Mouse (Mus musculus): ENCODE data around the gene Zfp46. TPM values are rescaled to one million over a fixed set of nuclear protein-coding genes. Genes with fewer than 3 reads are reported as not detected.

Zfp46 gene
- polyA plus RNA-seq, 1 experiment from 2014 or later = 5.5 TPM

GRCm38 (mm10) chr4:136247729-136248463 is 36.6 kb upstream of the Zfp46 start, which contains the start of gene Tcea3:
Gene Tcea3, plus strand, starts transcription at chr4:136247729.
- Histone ChIP-seq H3K4me1 (peaks cover 21% of the 10 kb centered on the region), H3K27ac (no peak within 1 kb of the TSS), H3K9me3 (replicated peaks) (no peaks in the 10 kb centered on the region), H3K9ac (no peak within 1 kb of the TSS), H3K27me3 (replicated peaks) (peaks cover 94% of the 10 kb centered on the region), H3K4me2 (peak within 1 kb of the TSS; percentile 64), H3K36me3 (no peaks in the 10 kb centered on the region), H3K4me3 (peak within 1 kb of the TSS; percentile 49)
- WGBS (ENCODE audit: insufficient replicate concordance) = 2% methylated on average over 46 of the region's 46 CpGs
- peak; percentile 19; the same call in 1 of the 2 replicates for ATAC-seq

- H3K27me3 ChIP-seq (replicated peaks) = peaks cover 90% of the 10 kb centered on the region
- WGBS (ENCODE audit: insufficient replicate concordance) = 2% methylated on average over 37 of the region's 37 CpGs
- H3K4me1 ChIP-seq = peaks cover 21% of the 10 kb centered on the region
- H3K9me3 ChIP-seq (replicated peaks) = no peaks in the 10 kb centered on the region
- ATAC-seq = peak; percentile 31; the same call in 1 of the 2 replicates
- peak overlapping the region; percentile 49 for H3K4me3 ChIP-seq
- H3K4me2 ChIP-seq = peak overlapping the region; percentile 64
- no peak overlapping the region for H3K27ac ChIP-seq
- no peaks in the 10 kb centered on the region for H3K36me3 ChIP-seq
- no peak overlapping the region for H3K9ac ChIP-seq
Observed at GRCm38 (mm10) chr4:136248464-136249331, 35.8 kb upstream of the Zfp46 start.

GRCm38 (mm10) chr4:136249332-136249647 is 35.2 kb upstream of the Zfp46 start:
- WGBS (ENCODE audit: insufficient replicate concordance) = 10% methylated on average over 11 of the region's 11 CpGs
- H3K27ac ChIP-seq = no peak overlapping the region
- no peak overlapping the region for H3K4me3 ChIP-seq
- peak overlapping the region; percentile 64 for H3K4me2 ChIP-seq
- H3K9me3 ChIP-seq (replicated peaks) = no peaks in the 10 kb centered on the region
- H3K36me3 ChIP-seq = no peaks in the 10 kb centered on the region
- H3K4me1 ChIP-seq = peaks cover 21% of the 10 kb centered on the region
- no peak for ATAC-seq
- H3K9ac ChIP-seq = no peak overlapping the region
- H3K27me3 ChIP-seq (replicated peaks) = peaks cover 90% of the 10 kb centered on the region

GRCm38 (mm10) chr4:136249780-136250179 is 34.7 kb upstream of the Zfp46 start:
- Histone ChIP-seq H3K36me3 (no peaks in the 10 kb centered on the region), H3K27me3 (replicated peaks) (peaks cover 87% of the 10 kb centered on the region), H3K4me3 (no peak overlapping the region), H3K27ac (no peak overlapping the region), H3K4me1 (peaks cover 21% of the 10 kb centered on the region), H3K4me2 (no peak overlapping the region; the same call in 1 of the 2 replicates), H3K9me3 (replicated peaks) (no peaks in the 10 kb centered on the region), H3K9ac (no peak overlapping the region)
- ATAC-seq = no peak
- 28% methylated on average over 9 of the region's 9 CpGs for WGBS (ENCODE audit: insufficient replicate concordance)

- H3K4me2 ChIP-seq = no peak overlapping the region
- peaks cover 16% of the 10 kb centered on the region for H3K4me1 ChIP-seq
- WGBS (ENCODE audit: insufficient replicate concordance) = 21% methylated on average over 6 of the region's 6 CpGs
- no peak overlapping the region for H3K4me3 ChIP-seq
- H3K9me3 ChIP-seq (replicated peaks) = no peaks in the 10 kb centered on the region
- no peak overlapping the region for H3K27ac ChIP-seq
- no peak for ATAC-seq
- peaks cover 56% of the 10 kb centered on the region for H3K27me3 ChIP-seq (replicated peaks)
- no peak overlapping the region for H3K9ac ChIP-seq
- H3K36me3 ChIP-seq = no peaks in the 10 kb centered on the region
Observed at GRCm38 (mm10) chr4:136255919-136256318, 28.6 kb upstream of the Zfp46 start.

GRCm38 (mm10) chr4:136256696-136257095 is 27.8 kb upstream of the Zfp46 start:
- H3K9ac ChIP-seq = no peak overlapping the region
- H3K9me3 ChIP-seq (replicated peaks) = no peaks in the 10 kb centered on the region
- no peaks in the 10 kb centered on the region for H3K36me3 ChIP-seq
- 17% methylated on average over 10 of the region's 10 CpGs for WGBS (ENCODE audit: insufficient replicate concordance)
- no peak overlapping the region for H3K4me3 ChIP-seq
- H3K4me1 ChIP-seq = peaks cover 16% of the 10 kb centered on the region
- H3K4me2 ChIP-seq = no peak overlapping the region
- ATAC-seq = no peak
- H3K27me3 ChIP-seq (replicated peaks) = peaks cover 52% of the 10 kb centered on the region
- no peak overlapping the region for H3K27ac ChIP-seq

- H3K27me3 ChIP-seq (replicated peaks) = peaks cover 46% of the 10 kb centered on the region
- H3K4me3 ChIP-seq = no peak overlapping the region
- no peak overlapping the region for H3K27ac ChIP-seq
- no peak overlapping the region for H3K4me2 ChIP-seq
- no peaks in the 10 kb centered on the region for H3K36me3 ChIP-seq
- peaks cover 16% of the 10 kb centered on the region for H3K4me1 ChIP-seq
- 50% methylated on average over 3 of the region's 3 CpGs for WGBS (ENCODE audit: insufficient replicate concordance)
- no peak overlapping the region for H3K9ac ChIP-seq
- no peaks in the 10 kb centered on the region for H3K9me3 ChIP-seq (replicated peaks)
- ATAC-seq = no peak
Observed at GRCm38 (mm10) chr4:136259916-136260315, 24.6 kb upstream of the Zfp46 start.

- ATAC-seq = no peak
- Histone ChIP-seq H3K4me1 (peaks cover 14% of the 10 kb centered on the region), H3K27ac (no peak overlapping the region), H3K36me3 (no peaks in the 10 kb centered on the region), H3K4me3 (no peak overlapping the region), H3K4me2 (no peak overlapping the region), H3K27me3 (replicated peaks) (peaks cover 50% of the 10 kb centered on the region), H3K9me3 (replicated peaks) (no peaks in the 10 kb centered on the region), H3K9ac (no peak overlapping the region)
- 34% methylated on average over 10 of the region's 10 CpGs for WGBS (ENCODE audit: insufficient replicate concordance)
Observed at GRCm38 (mm10) chr4:136260491-136261180, 23.8 kb upstream of the Zfp46 start.

GRCm38 (mm10) chr4:136261912-136262311 is 22.6 kb upstream of the Zfp46 start:
- Histone ChIP-seq H3K4me3 (no peak overlapping the region), H3K36me3 (no peaks in the 10 kb centered on the region), H3K9me3 (replicated peaks) (no peaks in the 10 kb centered on the region), H3K27me3 (replicated peaks) (peaks cover 47% of the 10 kb centered on the region), H3K27ac (no peak overlapping the region), H3K4me1 (peaks cover 5% of the 10 kb centered on the region; the same call in 1 of the 2 replicates), H3K9ac (no peak overlapping the region), H3K4me2 (no peak overlapping the region)
- WGBS (ENCODE audit: insufficient replicate concordance) = 58% methylated on average over 10 of the region's 10 CpGs
- ATAC-seq = no peak

- 68% methylated on average over 4 of the region's 4 CpGs for WGBS (ENCODE audit: insufficient replicate concordance)
- Histone ChIP-seq H3K27me3 (replicated peaks) (peaks cover 36% of the 10 kb centered on the region), H3K4me2 (no peak overlapping the region), H3K36me3 (no peaks in the 10 kb centered on the region), H3K9me3 (replicated peaks) (no peaks in the 10 kb centered on the region), H3K4me1 (peaks cover 7% of the 10 kb centered on the region; the same call in 1 of the 2 replicates), H3K9ac (no peak overlapping the region), H3K27ac (no peak overlapping the region), H3K4me3 (no peak overlapping the region)
- ATAC-seq = no peak
Observed at GRCm38 (mm10) chr4:136263555-136263954, 20.9 kb upstream of the Zfp46 start.

- ATAC-seq = peak; percentile 27; the same call in 1 of the 2 replicates
- no peak overlapping the region for H3K4me2 ChIP-seq
- H3K27ac ChIP-seq = no peak overlapping the region
- no peaks in the 10 kb centered on the region for H3K36me3 ChIP-seq
- H3K9ac ChIP-seq = no peak overlapping the region
- no peak overlapping the region for H3K4me3 ChIP-seq
- H3K9me3 ChIP-seq (replicated peaks) = no peaks in the 10 kb centered on the region
- 38% methylated on average over 9 of the region's 9 CpGs for WGBS (ENCODE audit: insufficient replicate concordance)
- H3K4me1 ChIP-seq = peaks cover 7% of the 10 kb centered on the region; the same call in 1 of the 2 replicates
- peaks cover 23% of the 10 kb centered on the region for H3K27me3 ChIP-seq (replicated peaks)
Observed at GRCm38 (mm10) chr4:136266716-136267343, 17.7 kb upstream of the Zfp46 start.
